Mouse (Mus musculus) limb, embryonic 14.5 days (tissue): Measurements from ENCODE around the gene Elovl7. TPM values are rescaled to one million over a fixed set of nuclear protein-coding genes. Genes with fewer than 3 reads are reported as not detected.
A peak's percentile ranks its signal among the peaks of the same experiment; 100 is the strongest.

Experiments
- ATAC-seq: fragments of 200-750 bp; cut with Nextera tagmentation; 2 replicates; pipeline ENCODE4 v1.8.0; 2017; ENCODE audit warnings: low read depth, moderate number of reproducible peaks, moderate TSS enrichment; ENCODE audit not compliant: low FRiP score
- DNase-seq: peaks from one replicate; pipeline ENCODE4 v3.0.0-alpha.2; 2015; ENCODE audit warnings: low spot score
- H3K27ac ChIP-seq: fragments of 300-500 bp; sonication (generic); replicated peaks from 2 replicates; pipeline ENCODE4 v1.5.1; 2014; ENCODE audit warnings: low read depth, mild to moderate bottlenecking, low read length, moderate library complexity, mixed read lengths
- H3K27me3 ChIP-seq: fragments of 300-500 bp; sonication (generic); 2 replicates; pipeline ENCODE4 v1.6.1; 2014; ENCODE audit warnings: low read length, mixed read lengths; ENCODE audit not compliant: control insufficient read depth, insufficient read depth
- H3K36me3 ChIP-seq: fragments of 300-500 bp; sonication (generic); 2 replicates; pipeline ENCODE4 v1.6.1; 2014; ENCODE audit warnings: mild to moderate bottlenecking, low read length, moderate library complexity, mixed read lengths; ENCODE audit not compliant: control insufficient read depth, insufficient read depth
- H3K4me1 ChIP-seq: fragments of 300-500 bp; sonication (generic); 2 replicates; pipeline ENCODE4 v1.6.1; 2014; ENCODE audit warnings: antibody characterized with exemption, low read length, mixed read lengths; ENCODE audit not compliant: control insufficient read depth, insufficient read depth
- H3K4me2 ChIP-seq: fragments of 300-500 bp; sonication (generic); replicated peaks from 2 replicates; pipeline ENCODE4 v1.6.1; 2014; ENCODE audit warnings: low read depth, mild to moderate bottlenecking, low read length, moderate library complexity; ENCODE audit not compliant: severe bottlenecking
- H3K4me3 ChIP-seq: fragments of 300-500 bp; sonication (generic); replicated peaks from 2 replicates; pipeline ENCODE4 v1.5.1; 2014; ENCODE audit warnings: low read length
- H3K9ac ChIP-seq: fragments of 300-500 bp; sonication (generic); 2 replicates; pipeline ENCODE4 v1.6.1; 2014; ENCODE audit warnings: mild to moderate bottlenecking, low read depth, low read length, moderate library complexity; ENCODE audit not compliant: severe bottlenecking
- H3K9me3 ChIP-seq: fragments of 300-500 bp; sonication (generic); 2 replicates; pipeline ENCODE4 v1.6.1; 2016; ENCODE audit warnings: low read length; ENCODE audit not compliant: control insufficient read depth
- POLR2A ChIP-seq: fragments of 200-500 bp; IDR thresholded peaks from 2 replicates; pipeline ENCODE4 v1.8.0; 2012; ENCODE audit warnings: inconsistent platforms, mild to moderate bottlenecking, moderate library complexity, borderline replicate concordance; ENCODE audit not compliant: insufficient read depth, insufficient read length; ENCODE audit errors: extremely low read depth
- WGBS: fragments of 180-500 bp; shearing (Covaris S2); extraction: QIAGEN DNeasy Blood & Tissue Kit; methylation state at CpG from one replicate; pipeline ENCODE4 v1.1.7; 2014; 5-methylcytosine and 5-hydroxymethylcytosine counted together
- polyA plus RNA-seq, 2 experiments: library from polyadenylated mRNA; depleted of rRNA in 1 of 2; stranded (reverse) in 1 of 2; unstranded in 1 of 2; fragments of >200 nt; fragmentation: Nextera tagmentation in 1 of 2; extraction: Ambion mirVana in 1 of 2; gene quantifications; 2 replicates each; pipeline versions ENCODE4 v1.2.1 to v1.2.3; 2012 to 2014

Elovl7 gene
- polyA plus RNA-seq (2012; rRNA removed) = 0.91 and 1.4 TPM in 2 replicates
- 4.8 TPM in 2 replicates for polyA plus RNA-seq (2014; fragmentation: Nextera tagmentation; extraction: Ambion mirVana)

GRCm38 (mm10) chr13:108214081-108214484, at the start of gene Elovl7:
TSS of gene Elovl7 (plus strand) at chr13:108214404.
- H3K9me3 ChIP-seq = no peaks in the 10 kb centered on the region
- ATAC-seq = peak; percentile 85
- H3K9ac ChIP-seq = peak within 1 kb of the TSS; percentile 66
- H3K4me1 ChIP-seq = 0 out of 2 replicates have a peak, but pooled peaks cover 3% of the 10 kb centered on the region
- no peak within 1 kb of the TSS for H3K27ac ChIP-seq
- peak within 1 kb of the TSS; percentile 68 for H3K4me3 ChIP-seq
- no peaks in the 10 kb centered on the region for H3K36me3 ChIP-seq
- peaks cover 31% of the 10 kb centered on the region for H3K27me3 ChIP-seq
- TF ChIP-seq POLR2A = no peak
- under 1% methylated on average over 22 of the region's 40 CpGs for WGBS
- DNase-seq = peak; percentile 54
- H3K4me2 ChIP-seq = peak within 1 kb of the TSS; percentile 99

- DNase-seq = no peak
- Histone ChIP-seq H3K9ac (no peak overlapping the region), H3K9me3 (no peaks in the 10 kb centered on the region), H3K4me3 (no peak overlapping the region), H3K27me3 (no peaks in the 10 kb centered on the region), H3K27ac (no peak overlapping the region), H3K4me2 (no peak overlapping the region), H3K36me3 (peaks cover 14% of the 10 kb centered on the region; the same call in 1 of the 2 replicates), H3K4me1 (peaks cover 2% of the 10 kb centered on the region)
- WGBS = 95% methylated on average over 3 of the region's 3 CpGs
- no peak for ATAC-seq
- TF ChIP-seq POLR2A = no peak
These were observed 49.6 kb upstream of the Elovl7 start for GRCm38 (mm10) chr13:108164621-108165020.

- 94% methylated on average over 1 of the region's 1 CpGs for WGBS
- ATAC-seq (no peak), DNase-seq (no peak)
- Histone ChIP-seq H3K4me1 (no peaks in the 10 kb centered on the region), H3K4me2 (no peak overlapping the region), H3K27ac (no peak overlapping the region), H3K9ac (no peak overlapping the region), H3K4me3 (no peak overlapping the region), H3K9me3 (no peaks in the 10 kb centered on the region), H3K27me3 (no peaks in the 10 kb centered on the region), H3K36me3 (peaks cover 22% of the 10 kb centered on the region)
- no peak for TF ChIP-seq POLR2A
These were observed 44.2 kb upstream of the Elovl7 start for GRCm38 (mm10) chr13:108170002-108170401.

- peaks cover 25% of the 10 kb centered on the region for H3K36me3 ChIP-seq
- WGBS = 85% methylated on average over 8 of the region's 8 CpGs
- H3K27ac ChIP-seq = no peak overlapping the region
- no peak for TF ChIP-seq POLR2A
- H3K9me3 ChIP-seq = no peaks in the 10 kb centered on the region
- ATAC-seq (no peak), DNase-seq (no peak)
- no peaks in the 10 kb centered on the region for H3K4me1 ChIP-seq
- H3K27me3 ChIP-seq = no peaks in the 10 kb centered on the region
- H3K4me3 ChIP-seq = no peak overlapping the region
- no peak overlapping the region for H3K4me2 ChIP-seq
- H3K9ac ChIP-seq = no peak overlapping the region
These were observed 43.7 kb upstream of the Elovl7 start for GRCm38 (mm10) chr13:108170511-108170910.

GRCm38 (mm10) chr13:108179618-108180017, 34.6 kb upstream of the Elovl7 start:
- TF ChIP-seq POLR2A = no peak
- Histone ChIP-seq H3K9me3 (no peaks in the 10 kb centered on the region), H3K9ac (no peak overlapping the region), H3K27ac (no peak overlapping the region), H3K27me3 (no peaks in the 10 kb centered on the region), H3K4me3 (no peak overlapping the region), H3K4me1 (no peaks in the 10 kb centered on the region), H3K4me2 (no peak overlapping the region), H3K36me3 (peaks cover 64% of the 10 kb centered on the region)
- no peak for ATAC-seq
- no peak for DNase-seq
- 87% methylated on average over 8 of the region's 8 CpGs for WGBS

- 86% methylated on average over 5 of the region's 5 CpGs for WGBS
- TF ChIP-seq POLR2A = no peak
- no peak overlapping the region for H3K27ac ChIP-seq
- no peak overlapping the region for H3K4me3 ChIP-seq
- no peak overlapping the region for H3K9ac ChIP-seq
- no peak for DNase-seq
- H3K36me3 ChIP-seq = peaks cover 64% of the 10 kb centered on the region
- H3K27me3 ChIP-seq = no peaks in the 10 kb centered on the region
- H3K4me2 ChIP-seq = no peak overlapping the region
- H3K9me3 ChIP-seq = no peaks in the 10 kb centered on the region
- no peaks in the 10 kb centered on the region for H3K4me1 ChIP-seq
- ATAC-seq = no peak
These were observed 33.4 kb upstream of the Elovl7 start for GRCm38 (mm10) chr13:108180821-108181220.
